Mouse (Mus musculus): ENCODE results near the gene Tkfc.

GRCm38 (mm10) chr19:10565217-10565616, 40.2 kb downstream of the Tkfc start:
- TF ChIP-seq CTCF (IDR thresholded peaks at IDR 0.05; ENCODE audit: extremely low read depth, insufficient read depth, insufficient read length, insufficient replicate concordance) (no peak), POLR2A (IDR thresholded peaks at IDR 0.05; ENCODE audit: low read depth, low read length) (no peak)

Data from spleen, adult 2 months (tissue).